Mouse (Mus musculus) hindbrain, embryonic 16.5 days (tissue): ENCODE measurements at regions not wholly inside any gene's neighbourhood (a gene's known extent, or its start where the extent isn't known, plus 50 kb on each side); places are given as distances from the start of the nearest gene placed in this dataset.

Experiments used
- ATAC-seq: fragments of 200-750 bp; cut with Nextera tagmentation; 2 replicates; pipeline ENCODE4 v1.8.0; 2017; ENCODE audit warnings: moderate TSS enrichment, moderate library complexity
- H3K27ac ChIP-seq: fragments of 300-500 bp; sonication (generic); 2 replicates; pipeline ENCODE4 v1.5.1; 2014; ENCODE audit warnings: low read depth, mild to moderate bottlenecking, control low read depth, low read length, moderate library complexity
- H3K27me3 ChIP-seq: fragments of 300-500 bp; sonication (generic); replicated peaks from 2 replicates; pipeline ENCODE4 v1.6.1; 2014; ENCODE audit warnings: low read length; ENCODE audit not compliant: control insufficient read depth, insufficient read depth
- H3K36me3 ChIP-seq: fragments of 300-500 bp; sonication (generic); 2 replicates; pipeline ENCODE4 v1.6.1; 2014; ENCODE audit warnings: mild to moderate bottlenecking, low read length, moderate library complexity, mixed read lengths; ENCODE audit not compliant: control insufficient read depth, insufficient read depth
- H3K4me1 ChIP-seq: fragments of 300-500 bp; sonication (generic); 2 replicates; pipeline ENCODE4 v1.6.1; 2014; ENCODE audit warnings: low read depth, low read length; ENCODE audit not compliant: control insufficient read depth, insufficient read depth
- H3K4me2 ChIP-seq: fragments of 300-500 bp; sonication (generic); 2 replicates; pipeline ENCODE4 v1.6.1; 2014; ENCODE audit warnings: mild to moderate bottlenecking, low read length, control low read depth, moderate library complexity
- H3K4me3 ChIP-seq: fragments of 300-500 bp; sonication (generic); 2 replicates; pipeline ENCODE4 v1.5.1; 2014; ENCODE audit warnings: mild to moderate bottlenecking, low read length, control low read depth, moderate library complexity
- H3K9ac ChIP-seq: fragments of 300-500 bp; sonication (generic); 2 replicates; pipeline ENCODE4 v1.6.1; 2014; ENCODE audit warnings: low read depth, mild to moderate bottlenecking, control low read depth, low read length, moderate library complexity
- H3K9me3 ChIP-seq: fragments of 300-500 bp; sonication (generic); 2 replicates; pipeline ENCODE4 v1.6.1; 2014; ENCODE audit warnings: mild to moderate bottlenecking, low read length, moderate library complexity; ENCODE audit not compliant: control insufficient read depth
- WGBS: fragments of 180-500 bp; shearing (Covaris S2); extraction: QIAGEN DNeasy Blood & Tissue Kit; methylation state at CpG from one replicate; pipeline ENCODE4 v1.1.7; 2014; 5-methylcytosine and 5-hydroxymethylcytosine counted together

- Histone ChIP-seq H3K4me1 (no peaks in the 10 kb centered on the region), H3K4me3 (no peak overlapping the region), H3K4me2 (no peak overlapping the region), H3K9ac (no peak overlapping the region), H3K36me3 (no peaks in the 10 kb centered on the region), H3K9me3 (no peaks in the 10 kb centered on the region), H3K27me3 (no peaks in the 10 kb centered on the region), H3K27ac (no peak overlapping the region)
- 80% methylated on average over 9 of the region's 9 CpGs for WGBS
- no peak for ATAC-seq
Observed at GRCm38 (mm10) chr12:106721271-106722009, 711.4 kb downstream of the Vrk1 start.

- no peak overlapping the region for H3K27ac ChIP-seq
- no peak for ATAC-seq
- no peak overlapping the region for H3K4me2 ChIP-seq
- H3K9ac ChIP-seq, result no peak overlapping the region
- WGBS, result 70% methylated on average over 2 of the region's 2 CpGs
- H3K36me3 ChIP-seq, result no peaks in the 10 kb centered on the region
- no peak overlapping the region for H3K4me3 ChIP-seq
- H3K9me3 ChIP-seq, result no peaks in the 10 kb centered on the region
- no peaks in the 10 kb centered on the region for H3K27me3 ChIP-seq
- no peaks in the 10 kb centered on the region for H3K4me1 ChIP-seq
Observed at GRCm38 (mm10) chr12:106722010-106722362, 712.0 kb downstream of the Vrk1 start.

GRCm38 (mm10) chr12:106722761-106723160 lies 712.7 kb downstream of the Vrk1 start:
- Histone ChIP-seq H3K27me3 (no peaks in the 10 kb centered on the region), H3K36me3 (no peaks in the 10 kb centered on the region), H3K9me3 (no peaks in the 10 kb centered on the region), H3K4me1 (no peaks in the 10 kb centered on the region), H3K4me2 (no peak overlapping the region), H3K27ac (no peak overlapping the region), H3K9ac (no peak overlapping the region), H3K4me3 (no peak overlapping the region)
- WGBS, result 82% methylated on average over 4 of the region's 4 CpGs
- no peak for ATAC-seq

- H3K4me2 ChIP-seq, result no peak overlapping the region
- 53% methylated on average over 8 of the region's 8 CpGs for WGBS
- no peaks in the 10 kb centered on the region for H3K27me3 ChIP-seq
- no peaks in the 10 kb centered on the region for H3K36me3 ChIP-seq
- H3K27ac ChIP-seq, result no peak overlapping the region
- H3K4me3 ChIP-seq, result no peak overlapping the region
- H3K9me3 ChIP-seq, result no peaks in the 10 kb centered on the region
- no peak for ATAC-seq
- H3K9ac ChIP-seq, result no peak overlapping the region
- H3K4me1 ChIP-seq, result no peaks in the 10 kb centered on the region
Observed at GRCm38 (mm10) chr12:106726920-106727319, 716.9 kb downstream of the Vrk1 start.

GRCm38 (mm10) chr12:106727486-106727885 lies 717.5 kb downstream of the Vrk1 start:
- no peak overlapping the region for H3K4me3 ChIP-seq
- no peaks in the 10 kb centered on the region for H3K36me3 ChIP-seq
- no peaks in the 10 kb centered on the region for H3K27me3 ChIP-seq
- no peaks in the 10 kb centered on the region for H3K4me1 ChIP-seq
- no peak overlapping the region for H3K4me2 ChIP-seq
- 84% methylated on average over 3 of the region's 3 CpGs for WGBS
- no peak for ATAC-seq
- H3K9ac ChIP-seq, result no peak overlapping the region
- no peak overlapping the region for H3K27ac ChIP-seq
- no peaks in the 10 kb centered on the region for H3K9me3 ChIP-seq

GRCm38 (mm10) chr12:106729686-106730085 lies 719.7 kb downstream of the Vrk1 start:
- H3K4me3 ChIP-seq, result no peak overlapping the region
- no peaks in the 10 kb centered on the region for H3K9me3 ChIP-seq
- no peak overlapping the region for H3K4me2 ChIP-seq
- H3K36me3 ChIP-seq, result no peaks in the 10 kb centered on the region
- H3K4me1 ChIP-seq, result no peaks in the 10 kb centered on the region
- WGBS, result 89% methylated on average over 5 of the region's 5 CpGs
- ATAC-seq, result no peak
- no peak overlapping the region for H3K27ac ChIP-seq
- H3K9ac ChIP-seq, result no peak overlapping the region
- H3K27me3 ChIP-seq, result no peaks in the 10 kb centered on the region

GRCm38 (mm10) chr12:106732108-106732857 lies 722.3 kb downstream of the Vrk1 start:
- 73% methylated on average over 16 of the region's 16 CpGs for WGBS
- H3K9me3 ChIP-seq, result no peaks in the 10 kb centered on the region
- no peak for ATAC-seq
- no peaks in the 10 kb centered on the region for H3K4me1 ChIP-seq
- no peaks in the 10 kb centered on the region for H3K27me3 ChIP-seq
- no peak overlapping the region for H3K4me3 ChIP-seq
- H3K9ac ChIP-seq, result no peak overlapping the region
- no peak overlapping the region for H3K27ac ChIP-seq
- H3K4me2 ChIP-seq, result no peak overlapping the region
- no peaks in the 10 kb centered on the region for H3K36me3 ChIP-seq

GRCm38 (mm10) chr12:106748765-106749164 lies 738.7 kb downstream of the Vrk1 start:
- H3K4me2 ChIP-seq, result no peak overlapping the region
- 89% methylated on average over 8 of the region's 8 CpGs for WGBS
- H3K27me3 ChIP-seq, result no peaks in the 10 kb centered on the region
- no peaks in the 10 kb centered on the region for H3K4me1 ChIP-seq
- H3K36me3 ChIP-seq, result no peaks in the 10 kb centered on the region
- H3K9ac ChIP-seq, result no peak overlapping the region
- H3K4me3 ChIP-seq, result no peak overlapping the region
- H3K9me3 ChIP-seq, result no peaks in the 10 kb centered on the region
- ATAC-seq, result no peak
- no peak overlapping the region for H3K27ac ChIP-seq

GRCm38 (mm10) chr12:106763552-106763951 lies 724.9 kb upstream of the 3110018I06Rik start:
- Histone ChIP-seq H3K4me3 (no peak overlapping the region), H3K27ac (no peak overlapping the region), H3K9me3 (no peaks in the 10 kb centered on the region), H3K4me2 (no peak overlapping the region), H3K36me3 (no peaks in the 10 kb centered on the region), H3K27me3 (no peaks in the 10 kb centered on the region), H3K9ac (no peak overlapping the region), H3K4me1 (no peaks in the 10 kb centered on the region)
- no peak for ATAC-seq
- WGBS, result 92% methylated on average over 7 of the region's 7 CpGs
